Mouse (Mus musculus) left cerebral cortex, postnatal 10 days (tissue): ENCODE data around the gene Tsc22d2. TPM values are rescaled to one million over a fixed set of nuclear protein-coding genes. Genes with fewer than 3 reads are reported as not detected.
"Not testable (repeated sequence)": the region's sequence is repeated elsewhere in the genome, so short reads cannot be mapped to it uniquely, and the experiment has no call there.

Experiments used
- DNase-seq, 2 experiments: peaks; one replicate each; pipeline ENCODE4 v3.0.0; 2021 to 2022; ENCODE audit warnings: low spot score in 2 of 2, mixed read lengths in 1 of 2; ENCODE audit errors: extremely low spot score in 1 of 2
- intact Hi-C: fragments of 180-260 bp; cut with DNase I; formaldehyde crosslinking; loops from one replicate; pipeline ENCODE4 v1.15.1; 2025
- total RNA-seq, 2 experiments: library from RNA; stranded (reverse); gene quantifications; 2 replicates each; pipeline ENCODE4 v1.2.3; 2021

The Tsc22d2 gene
- total RNA-seq, 2 experiments from 2014 or later: 35.1 to 36.3 TPM

GRCm38 (mm10) chr3:58416726-58417437 lies 2.4 kb downstream of the Tsc22d2 start:
- DNase-seq: peak; percentile 33 to 61
- intact Hi-C loops: loop anchor here (2.0 to 5.0 kb wide), 2 partner anchors 75 to 570 kb away; no protein-coding TSS in a partner anchor

GRCm38 (mm10) chr3:58418724-58419705 lies 4.5 kb downstream of the Tsc22d2 start:
- intact Hi-C loops: loop anchor here (5.0 kb wide), 1 partner anchor 73 kb away; no protein-coding TSS in a partner anchor
- no peak for DNase-seq

GRCm38 (mm10) chr3:58428861-58429260 lies 14.3 kb downstream of the Tsc22d2 start:
- no peak for DNase-seq
- intact Hi-C loops: no loop called here

- intact Hi-C loops: no loop called here
- DNase-seq: no peak
Observed at GRCm38 (mm10) chr3:58434414-58434813, 19.9 kb downstream of the Tsc22d2 start.

- DNase-seq: no peak
- intact Hi-C loops: no loop called here
Observed at GRCm38 (mm10) chr3:58448230-58448629, 33.7 kb downstream of the Tsc22d2 start.

- intact Hi-C loops: no loop called here
- DNase-seq: no peak
Observed at GRCm38 (mm10) chr3:58449487-58449886, 35.0 kb downstream of the Tsc22d2 start.

- intact Hi-C loops: no loop called here
Observed at GRCm38 (mm10) chr3:58454414-58455205, 40.1 kb downstream of the Tsc22d2 start.

GRCm38 (mm10) chr3:58455255-58455654 lies 40.7 kb downstream of the Tsc22d2 start:
- intact Hi-C loops: no loop called here

More at GRCm38 (mm10) chr3:58454414-58455205, 40.1 kb downstream of the Tsc22d2 start:
- DNase-seq: no peak

GRCm38 (mm10) chr3:58469655-58470437 lies 55.3 kb downstream of the Tsc22d2 start:
- intact Hi-C loops: no loop called here
- DNase-seq: no peak

More at GRCm38 (mm10) chr3:58455255-58455654, 40.7 kb downstream of the Tsc22d2 start:
- no peak for DNase-seq

- intact Hi-C loops, DNase-seq: not testable (repeated sequence)
Observed at GRCm38 (mm10) chr3:58475298-58475697, 60.8 kb downstream of the Tsc22d2 start.

GRCm38 (mm10) chr3:58478755-58479455 lies 64.4 kb downstream of the Tsc22d2 start:
- intact Hi-C loops: no loop called here
- no peak for DNase-seq

GRCm38 (mm10) chr3:58485883-58486282 lies 71.4 kb downstream of the Tsc22d2 start:
- no peak for DNase-seq
- intact Hi-C loops: no loop called here

GRCm38 (mm10) chr3:58487121-58487520 lies 72.6 kb downstream of the Tsc22d2 start:
- intact Hi-C loops: no loop called here
- DNase-seq: no peak

- intact Hi-C loops: no loop called here
- DNase-seq: no peak
Observed at GRCm38 (mm10) chr3:58487999-58488775, 73.7 kb downstream of the Tsc22d2 start.

- intact Hi-C loops: loop anchor here (2.0 to 5.0 kb wide), 3 partner anchors 73 to 648 kb away; no protein-coding TSS in a partner anchor
Observed at GRCm38 (mm10) chr3:58490787-58491186, 76.3 kb downstream of the Tsc22d2 start.

GRCm38 (mm10) chr3:58493621-58494020 lies 79.1 kb downstream of the Tsc22d2 start:
- intact Hi-C loops: loop anchor here (5.0 kb wide), 2 partner anchors 76 to 651 kb away; no protein-coding TSS in a partner anchor
- no peak for DNase-seq

More at GRCm38 (mm10) chr3:58490787-58491186, 76.3 kb downstream of the Tsc22d2 start:
- DNase-seq: peak; percentile 26 to 31
